Mouse (Mus musculus) 416B (cell line): ENCODE data around the gene Sarm1.

ENCODE experiments used
- DNase-seq: peaks from one replicate; pipeline ENCODE4 v3.0.0; 2011; ENCODE audit warnings: low read depth

The Sarm1 gene

GRCm38 (mm10) chr11:78463286-78464036 is 34.1 kb downstream of the Sarm1 start:
- peak; percentile 32 for DNase-seq

GRCm38 (mm10) chr11:78462669-78463068 is 34.9 kb downstream of the Sarm1 start:
- no peak for DNase-seq

- peak; percentile 26 for DNase-seq
Measured at GRCm38 (mm10) chr11:78461894-78462293, 35.7 kb downstream of the Sarm1 start.

GRCm38 (mm10) chr11:78458740-78459139 is 38.8 kb downstream of the Sarm1 start:
- peak; percentile 60 for DNase-seq

GRCm38 (mm10) chr11:78455308-78455707 is 42.2 kb downstream of the Sarm1 start:
- peak; percentile 79 for DNase-seq

- DNase-seq = peak; percentile 78
Measured at GRCm38 (mm10) chr11:78454276-78454675, 43.3 kb downstream of the Sarm1 start.

- DNase-seq = peak; percentile 84
Measured at GRCm38 (mm10) chr11:78453675-78454074, 43.9 kb downstream of the Sarm1 start.

GRCm38 (mm10) chr11:78450337-78450736 is 47.2 kb downstream of the Sarm1 start:
- no peak for DNase-seq

- DNase-seq = no peak
Measured at GRCm38 (mm10) chr11:78448242-78448641, 49.3 kb downstream of the Sarm1 start.

- peak; percentile 39 for DNase-seq
Measured at GRCm38 (mm10) chr11:78447168-78447567, 50.4 kb downstream of the Sarm1 start.

- no peak for DNase-seq
Measured at GRCm38 (mm10) chr11:78443115-78443514, 54.4 kb downstream of the Sarm1 start.

GRCm38 (mm10) chr11:78438399-78438930 is 59.1 kb downstream of the Sarm1 start:
- DNase-seq = no peak

- DNase-seq = no peak
Measured at GRCm38 (mm10) chr11:78437182-78437581, 60.4 kb downstream of the Sarm1 start.

- DNase-seq = peak; percentile 53
Measured at GRCm38 (mm10) chr11:78435776-78436349, 61.7 kb downstream of the Sarm1 start.

- DNase-seq = no peak
Measured at GRCm38 (mm10) chr11:78434052-78434451, 63.5 kb downstream of the Sarm1 start.

GRCm38 (mm10) chr11:78431176-78431575 is 66.4 kb downstream of the Sarm1 start:
- no peak for DNase-seq

GRCm38 (mm10) chr11:78430195-78430878 is 67.2 kb downstream of the Sarm1 start:
- DNase-seq = peak; percentile 46

GRCm38 (mm10) chr11:78428309-78428708 is 69.2 kb downstream of the Sarm1 start:
- no peak for DNase-seq

GRCm38 (mm10) chr11:78427655-78428054 is 69.9 kb downstream of the Sarm1 start:
- no peak for DNase-seq

- DNase-seq = no peak
Measured at GRCm38 (mm10) chr11:78425572-78425971, 72.0 kb downstream of the Sarm1 start.

- no peak for DNase-seq
Measured at GRCm38 (mm10) chr11:78424352-78424751, 73.2 kb downstream of the Sarm1 start.
